Mouse (Mus musculus): ENCODE measurements around the gene Ift122. TPM values are rescaled to one million over a fixed set of nuclear protein-coding genes. Genes with fewer than 3 reads are reported as not detected.

Gene Ift122
- total and polyA plus RNA-seq, 3 experiments, result 3.3 to 8.0 TPM; not detected in 1

DNA sequence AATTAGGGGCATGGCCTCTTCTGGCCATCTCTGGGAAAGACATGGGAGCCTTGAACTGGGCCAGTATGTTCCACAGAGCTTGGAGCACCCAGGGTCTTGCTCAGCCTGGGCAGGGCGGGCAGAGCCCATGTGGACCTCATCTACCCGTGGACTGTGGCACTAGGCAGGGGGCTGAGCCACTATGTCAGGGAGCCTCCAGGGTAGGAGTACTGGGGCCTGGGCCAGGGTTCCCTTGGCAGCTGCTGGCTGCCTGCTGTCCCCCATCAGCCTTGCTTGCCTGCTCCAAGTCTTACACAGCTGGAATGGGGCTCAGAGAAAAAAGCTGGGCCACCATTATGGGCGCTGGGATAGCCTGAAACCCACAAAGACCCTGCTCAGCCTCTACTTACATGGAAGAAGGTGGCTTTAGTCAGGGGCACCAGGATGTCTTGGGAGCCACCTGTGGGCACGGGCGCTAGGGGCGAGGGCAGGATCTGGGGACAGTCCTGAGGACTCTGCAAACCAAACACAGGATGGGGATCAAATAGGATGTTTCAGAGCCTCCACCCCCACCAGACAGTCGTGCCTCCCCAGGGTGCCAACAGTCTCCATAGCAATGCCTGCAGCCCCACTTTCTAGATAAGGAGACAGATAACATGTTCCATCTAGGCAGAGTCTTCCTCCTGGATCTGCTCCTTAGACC is 119.0 kb downstream of the Ift122 start:
- DNase-seq (ENCODE audit: low read depth, low spot score), result no peak
- H3K4me3 ChIP-seq (ENCODE audit: control insufficient read depth in 1 of 2, insufficient read depth in 1 of 2, low read depth in 2 of 2, low read length in 2 of 2), result no peak overlapping the region
- H3K4me1 ChIP-seq (ENCODE audit: control insufficient read depth in 1 of 2, insufficient read depth in 2 of 2, low read length in 2 of 2), result no peaks in the 10 kb centered on the region
- no peaks in the 10 kb centered on the region for H3K36me3 ChIP-seq (ENCODE audit: control insufficient read depth in 1 of 2, insufficient read depth in 2 of 2, low read length in 2 of 2)
- H3K27ac ChIP-seq (ENCODE audit: control insufficient read depth, low read depth, low read length), result no peak overlapping the region
- H3K9ac ChIP-seq (ENCODE audit: control insufficient read depth, low read depth, low read length, poor library complexity, severe bottlenecking), result no peak overlapping the region
- H3K9me3 ChIP-seq (replicated peaks; ENCODE audit: insufficient read depth, low read length), result no peaks in the 10 kb centered on the region
- no peaks in the 10 kb centered on the region for H3K79me2 ChIP-seq (ENCODE audit: control insufficient read depth, insufficient read depth, low read length, poor library complexity)
- H3K27me3 ChIP-seq (ENCODE audit: control insufficient read depth in 1 of 2, insufficient read depth in 2 of 2, low read length in 2 of 2), result no peaks in the 10 kb centered on the region
- TF ChIP-seq JUND (IDR thresholded peaks at IDR 0.05; ENCODE audit: low read depth, low read length) (no peak), MAX (IDR thresholded peaks at IDR 0.05; ENCODE audit: low read length) (no peak), POLR2A (IDR thresholded peaks at IDR 0.05; ENCODE audit: control insufficient read depth in 1 of 2, insufficient read depth in 1 of 2, low read depth in 1 of 2, low read length in 2 of 2, poor library complexity in 1 of 2) (no peak)

DNA sequence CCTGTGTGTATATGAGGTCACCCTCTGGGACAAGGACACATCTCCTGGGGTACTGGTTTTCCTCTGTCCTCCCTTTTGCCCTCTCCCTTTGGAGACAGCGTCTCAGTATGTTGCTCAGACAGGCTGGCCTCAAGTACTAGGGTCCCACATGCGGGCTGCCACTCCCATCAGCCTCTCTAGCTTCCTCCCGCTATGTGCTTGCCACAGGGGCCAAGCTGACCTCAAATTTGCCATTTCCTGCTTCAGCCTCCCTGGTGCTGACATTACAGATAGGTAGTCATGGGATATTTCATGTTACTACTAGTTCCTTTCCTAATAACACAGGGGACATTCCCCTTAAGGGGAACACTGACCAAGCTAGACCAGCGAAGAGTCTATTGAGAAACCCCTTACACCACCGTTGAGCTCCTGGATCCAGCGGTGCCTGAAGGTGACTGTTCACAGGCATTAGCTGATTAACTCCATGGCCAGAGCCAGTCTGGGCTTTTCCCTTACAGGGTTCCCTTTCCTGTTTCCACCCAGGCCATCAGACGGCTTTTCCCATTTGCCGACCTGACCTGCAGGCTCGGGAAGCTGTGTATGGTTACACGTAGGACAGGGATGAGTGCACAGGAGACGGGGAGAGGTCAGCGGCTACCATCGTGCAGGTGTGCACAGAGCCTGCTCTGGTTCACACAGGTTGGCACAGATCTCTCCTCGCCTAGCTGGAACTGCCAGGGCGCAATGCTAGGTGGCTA is 120.0 kb downstream of the Ift122 start:
- Histone ChIP-seq H3K9ac (ENCODE audit: control insufficient read depth, low read depth, low read length, poor library complexity, severe bottlenecking) (no peak overlapping the region), H3K27ac (ENCODE audit: control insufficient read depth, low read depth, low read length) (no peak overlapping the region), H3K36me3 (ENCODE audit: control insufficient read depth in 1 of 2, insufficient read depth in 2 of 2, low read length in 2 of 2) (no peaks in the 10 kb centered on the region), H3K79me2 (ENCODE audit: control insufficient read depth, insufficient read depth, low read length, poor library complexity) (no peaks in the 10 kb centered on the region), H3K4me1 (ENCODE audit: control insufficient read depth in 1 of 2, insufficient read depth in 2 of 2, low read length in 2 of 2) (no peaks in the 10 kb centered on the region), H3K9me3 (replicated peaks; ENCODE audit: insufficient read depth, low read length) (no peaks in the 10 kb centered on the region), H3K4me3 (ENCODE audit: control insufficient read depth in 1 of 2, insufficient read depth in 1 of 2, low read depth in 2 of 2, low read length in 2 of 2) (no peak overlapping the region), H3K27me3 (ENCODE audit: control insufficient read depth in 1 of 2, insufficient read depth in 2 of 2, low read length in 2 of 2) (no peaks in the 10 kb centered on the region)
- TF ChIP-seq MYB (IDR thresholded peaks at IDR 0.05; ENCODE audit: low read depth, low read length), result no peak
- no peak for TF ChIP-seq RAD21 (IDR thresholded peaks at IDR 0.05; ENCODE audit: low read depth, low read length)
- no peak for TF ChIP-seq NELFE (IDR thresholded peaks at IDR 0.05; ENCODE audit: low read depth, low read length)
- TF ChIP-seq MAX (IDR thresholded peaks at IDR 0.05; ENCODE audit: low read length), result no peak
- TF ChIP-seq MXI1 (IDR thresholded peaks at IDR 0.05; ENCODE audit: low read depth, low read length), result no peak
- TF ChIP-seq TAL1 (IDR thresholded peaks at IDR 0.05; ENCODE audit: low read length), result no peak
- TF ChIP-seq MAFK (IDR thresholded peaks at IDR 0.05; ENCODE audit: borderline replicate concordance, low read depth, low read length), result no peak
- no peak for TF ChIP-seq CHD2 (IDR thresholded peaks at IDR 0.05; ENCODE audit: low read length)
- TF ChIP-seq ZMIZ1 (IDR thresholded peaks at IDR 0.05; ENCODE audit: low read depth, low read length), result no peak
- no peak for TF ChIP-seq GATA1 (IDR thresholded peaks at IDR 0.05; ENCODE audit: low read depth, low read length)
- no peak for TF ChIP-seq USF2 (IDR thresholded peaks at IDR 0.05; ENCODE audit: borderline replicate concordance in 1 of 2, insufficient read depth in 1 of 2, low read depth in 1 of 2, low read length in 2 of 2)
- TF ChIP-seq POLR2AphosphoS5 (IDR thresholded peaks at IDR 0.05; ENCODE audit: borderline replicate concordance, low read depth, low read length), result no peak
- TF ChIP-seq GABPA (IDR thresholded peaks at IDR 0.05; ENCODE audit: low read depth, low read length), result no peak
- no peak for TF ChIP-seq CHD1 (IDR thresholded peaks at IDR 0.05; ENCODE audit: low read depth, low read length)
- no peak for TF ChIP-seq POLR2A (IDR thresholded peaks at IDR 0.05; ENCODE audit: control insufficient read depth in 1 of 2, insufficient read depth in 1 of 2, low read depth in 1 of 2, low read length in 2 of 2, poor library complexity in 1 of 2)
- no peak for TF ChIP-seq SIN3A (IDR thresholded peaks at IDR 0.05; ENCODE audit: low read length)
- no peak for TF ChIP-seq ZKSCAN1 (IDR thresholded peaks at IDR 0.05; ENCODE audit: low read depth, low read length)
- TF ChIP-seq ZNF384 (IDR thresholded peaks at IDR 0.05; ENCODE audit: low read depth, low read length), result no peak
- no peak for TF ChIP-seq ELF1 (IDR thresholded peaks at IDR 0.05; ENCODE audit: low read depth, low read length)
- no peak for TF ChIP-seq BHLHE40 (IDR thresholded peaks at IDR 0.05; ENCODE audit: borderline replicate concordance, low read depth, low read length)
- no peak for DNase-seq (ENCODE audit: low read depth, low spot score)
